Mouse (Mus musculus): ENCODE measurements at regions not wholly inside any gene's neighbourhood (a gene's known extent, or its start where the extent isn't known, plus 50 kb on each side); places are given as distances from the start of the nearest gene placed in this dataset.
A peak's percentile ranks its signal among the peaks of the same experiment; 100 is the strongest.

DNA sequence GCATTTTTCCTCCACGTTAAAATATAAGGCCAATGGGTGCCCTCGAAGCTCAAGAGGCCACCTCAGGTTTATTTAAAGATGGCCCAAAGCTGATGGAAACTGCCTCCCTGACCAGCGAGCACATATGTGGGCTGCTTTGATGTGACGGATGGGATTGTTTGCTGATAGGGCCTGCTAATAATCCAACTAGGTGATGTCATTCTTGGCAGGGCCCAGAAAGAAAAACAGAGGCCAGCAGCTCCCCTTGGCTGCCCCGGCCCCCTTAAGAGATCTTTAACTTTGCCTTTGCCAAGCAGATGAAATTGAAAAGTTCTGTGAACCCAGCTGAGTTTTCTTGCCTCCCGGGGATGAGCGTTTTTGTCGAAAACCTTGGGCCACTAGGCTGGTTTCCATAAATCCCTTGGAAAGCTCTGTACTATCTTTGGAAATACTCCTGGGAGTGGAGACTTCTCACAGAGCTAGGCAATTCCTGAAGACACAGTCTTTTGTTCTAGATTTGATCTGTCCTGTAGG, 83.8 kb downstream of the Gm10260 start:
- WGBS = 72% methylated on average over 8 of the region's 8 CpGs
- H3K4me1 ChIP-seq = peaks cover 7% of the 10 kb centered on the region

DNA sequence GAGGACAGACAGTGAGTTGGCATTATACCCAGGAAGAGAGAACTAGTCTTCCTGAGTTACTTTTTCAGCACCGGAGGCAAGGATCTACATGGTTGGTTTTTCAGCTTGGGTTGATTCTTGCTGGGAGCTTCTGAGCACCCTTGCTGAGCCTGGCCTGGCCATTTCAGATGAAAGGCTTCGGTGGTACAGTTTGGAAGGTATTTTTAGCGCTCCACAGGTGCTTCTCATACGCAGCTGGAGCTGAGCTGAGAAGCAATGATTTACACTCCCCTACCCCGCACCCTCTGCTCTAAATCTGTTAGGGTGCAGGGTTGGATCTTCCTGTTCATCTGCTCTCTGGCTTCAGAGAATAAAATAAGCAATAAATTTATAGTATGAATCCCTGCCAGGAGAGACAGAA, 87.3 kb downstream of the Gm10260 start:
- Histone ChIP-seq H3K27me3 (no peaks in the 10 kb centered on the region), H3K9me3 (no peaks in the 10 kb centered on the region), H3K36me3 (no peaks in the 10 kb centered on the region), H3K4me3 (no peak overlapping the region), H3K4me1 (peaks cover 20% of the 10 kb centered on the region), H3K27ac (replicated peaks) (no peak overlapping the region), H3K4me2 (replicated peaks) (no peak overlapping the region), H3K9ac (replicated peaks) (no peak overlapping the region)
- no peak for ATAC-seq (ENCODE audit: low FRiP score, low read depth)
- 81% methylated on average over 5 of the region's 5 CpGs for WGBS

More for the DNA sequence above, 83.8 kb downstream of the Gm10260 start:
- H3K4me3 ChIP-seq = no peak overlapping the region
- H3K27ac ChIP-seq (replicated peaks) = no peak overlapping the region
- ATAC-seq (ENCODE audit: low FRiP score, low read depth) = no peak
- no peak overlapping the region for H3K4me2 ChIP-seq (replicated peaks)
- H3K9ac ChIP-seq (replicated peaks) = no peak overlapping the region
- no peaks in the 10 kb centered on the region for H3K36me3 ChIP-seq
- no peaks in the 10 kb centered on the region for H3K27me3 ChIP-seq
- H3K9me3 ChIP-seq = no peaks in the 10 kb centered on the region

DNA sequence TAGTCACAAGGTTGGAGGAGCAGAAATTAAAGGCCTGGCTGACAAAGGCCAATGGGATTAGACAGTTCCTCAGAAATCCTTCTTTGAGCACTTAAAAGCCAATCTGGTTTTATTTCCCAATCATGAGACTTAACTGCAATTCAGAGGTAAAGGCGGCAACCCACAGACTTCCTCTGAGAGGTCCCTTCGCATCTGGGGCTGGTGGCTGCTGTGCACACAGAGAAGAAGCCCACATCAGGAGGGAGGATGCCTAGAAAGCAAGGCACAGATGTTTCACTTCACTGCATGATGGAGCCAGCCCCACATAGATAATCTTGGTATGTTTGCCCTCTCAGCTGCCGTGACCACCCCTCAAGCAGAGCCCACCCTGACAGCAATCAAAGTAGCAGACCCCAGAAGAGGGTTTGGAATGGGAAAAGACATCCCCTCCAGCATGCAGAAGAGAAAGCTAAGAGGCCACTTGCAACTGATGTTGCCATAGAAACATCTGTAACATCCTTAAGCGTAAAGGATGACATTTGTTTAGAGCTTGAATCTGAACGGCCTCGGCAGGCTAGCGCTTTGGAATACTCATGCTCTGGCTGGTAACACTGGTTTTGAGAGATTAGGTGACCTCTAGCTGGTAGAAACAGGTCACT, 88.3 kb downstream of the Gm10260 start:
- H3K36me3 ChIP-seq = no peaks in the 10 kb centered on the region
- 0 out of 2 replicates have a peak overlapping the region, but pooled peaks have one; percentile 10 for H3K27ac ChIP-seq (replicated peaks)
- no peak overlapping the region for H3K9ac ChIP-seq (replicated peaks)
- 35% methylated on average over 7 of the region's 7 CpGs for WGBS
- H3K27me3 ChIP-seq = no peaks in the 10 kb centered on the region
- H3K4me1 ChIP-seq = peaks cover 20% of the 10 kb centered on the region
- ATAC-seq (ENCODE audit: low FRiP score, low read depth) = no peak
- no peak overlapping the region for H3K4me2 ChIP-seq (replicated peaks)
- H3K9me3 ChIP-seq = no peaks in the 10 kb centered on the region
- no peak overlapping the region for H3K4me3 ChIP-seq

DNA sequence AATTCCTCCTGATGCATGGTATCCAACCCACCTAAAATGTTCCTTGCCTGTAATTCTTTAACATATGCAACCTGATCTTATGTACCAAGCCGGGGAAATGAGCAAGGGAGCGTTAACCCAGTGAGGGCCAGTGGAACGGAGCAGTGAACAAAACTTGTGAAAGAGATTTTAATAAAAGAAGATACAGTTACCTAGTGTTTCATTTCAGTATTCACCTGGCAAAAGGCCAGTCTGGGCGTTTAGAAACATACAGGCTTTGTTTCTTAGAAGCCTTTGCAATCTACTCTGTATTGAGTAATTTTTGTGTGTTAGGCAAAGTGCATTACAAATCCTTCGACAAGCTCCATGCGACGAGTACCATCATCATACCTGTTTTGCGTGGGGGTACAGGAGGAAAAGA, 91.1 kb downstream of the Gm10260 start:
- H3K4me1 ChIP-seq = peaks cover 20% of the 10 kb centered on the region
- no peak overlapping the region for H3K27ac ChIP-seq (replicated peaks)
- no peaks in the 10 kb centered on the region for H3K9me3 ChIP-seq
- no peaks in the 10 kb centered on the region for H3K36me3 ChIP-seq
- no peak overlapping the region for H3K4me3 ChIP-seq
- no peaks in the 10 kb centered on the region for H3K27me3 ChIP-seq
- H3K9ac ChIP-seq (replicated peaks) = no peak overlapping the region
- no peak overlapping the region for H3K4me2 ChIP-seq (replicated peaks)
- WGBS = 86% methylated on average over 8 of the region's 8 CpGs
- no peak for ATAC-seq (ENCODE audit: low FRiP score, low read depth)

DNA sequence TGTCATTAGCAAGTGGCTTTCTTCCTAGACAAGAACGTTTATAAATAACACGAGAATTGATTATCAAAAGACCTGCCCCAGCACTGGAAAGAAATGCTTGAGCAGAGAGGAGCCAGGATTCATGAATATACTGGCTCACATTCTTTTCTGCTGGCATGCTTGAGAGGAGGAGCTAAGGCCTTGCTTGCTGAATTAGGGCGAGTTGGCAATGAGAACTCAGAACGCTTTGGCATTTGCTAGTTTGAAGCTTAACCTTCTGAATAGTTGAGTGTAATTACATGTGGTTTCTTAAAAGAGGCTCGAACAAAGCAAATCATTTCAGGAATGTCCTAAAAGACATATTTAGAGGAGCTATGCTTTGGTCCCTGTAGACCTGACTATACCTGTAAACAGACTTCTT, 91.5 kb downstream of the Gm10260 start:
- H3K27me3 ChIP-seq = no peaks in the 10 kb centered on the region
- no peak overlapping the region for H3K4me2 ChIP-seq (replicated peaks)
- H3K9ac ChIP-seq (replicated peaks) = no peak overlapping the region
- 47% methylated on average over 5 of the region's 5 CpGs for WGBS
- H3K4me1 ChIP-seq = peaks cover 20% of the 10 kb centered on the region
- no peaks in the 10 kb centered on the region for H3K36me3 ChIP-seq
- no peaks in the 10 kb centered on the region for H3K9me3 ChIP-seq
- H3K27ac ChIP-seq (replicated peaks) = no peak overlapping the region
- no peak overlapping the region for H3K4me3 ChIP-seq
- no peak for ATAC-seq (ENCODE audit: low FRiP score, low read depth)

DNA sequence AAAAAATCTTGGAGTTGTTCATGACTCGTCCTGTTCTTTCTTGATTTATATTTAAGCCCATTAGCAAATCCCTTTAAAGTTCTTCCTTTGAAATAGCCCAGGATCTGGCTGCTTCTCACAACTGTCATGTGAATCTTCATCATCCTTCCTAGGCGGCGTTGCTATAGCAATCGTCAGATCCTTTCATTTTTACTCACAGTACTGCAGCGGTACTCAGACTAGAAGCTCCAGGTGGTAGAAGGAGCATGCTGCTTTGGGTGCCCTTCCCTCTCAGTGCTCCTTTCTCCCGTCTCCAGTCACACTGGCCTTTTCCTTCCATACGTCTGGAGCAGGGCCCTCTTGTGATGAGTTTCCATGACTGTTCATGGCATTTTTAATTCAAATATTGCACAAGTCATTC, 93.1 kb downstream of the Gm10260 start:
- WGBS = 82% methylated on average over 7 of the region's 7 CpGs

DNA sequence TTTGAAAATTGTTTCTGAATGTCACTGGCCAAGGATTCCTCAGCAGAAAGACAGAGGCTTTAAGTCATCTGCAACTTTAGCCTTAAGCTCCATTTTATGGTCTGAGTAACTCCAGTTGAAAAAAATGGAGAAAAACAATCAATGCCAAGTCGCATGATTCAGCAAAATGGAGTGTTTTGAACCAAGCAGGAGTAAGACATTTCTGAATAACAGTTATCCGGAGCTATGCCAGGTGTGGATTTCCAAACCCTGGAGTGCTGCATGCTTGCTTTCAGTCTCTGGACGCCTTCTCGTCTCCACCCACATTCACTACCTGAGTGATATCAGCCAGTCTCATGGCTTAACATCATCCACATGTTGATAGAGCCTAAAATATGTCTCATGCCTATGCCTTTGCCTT, 93.7 kb downstream of the Gm10260 start:
- Histone ChIP-seq H3K27me3 (no peaks in the 10 kb centered on the region), H3K36me3 (no peaks in the 10 kb centered on the region), H3K4me3 (no peak overlapping the region), H3K9me3 (no peaks in the 10 kb centered on the region), H3K27ac (replicated peaks) (no peak overlapping the region), H3K4me2 (replicated peaks) (no peak overlapping the region), H3K4me1 (peaks cover 14% of the 10 kb centered on the region), H3K9ac (replicated peaks) (no peak overlapping the region)
- whole genome bisulfite sequencing = 93% methylated on average over 4 of the region's 4 CpGs
- no peak for ATAC-seq (ENCODE audit: low FRiP score, low read depth)

More for the DNA sequence above, 93.1 kb downstream of the Gm10260 start:
- H3K4me2 ChIP-seq (replicated peaks) = no peak overlapping the region
- no peak overlapping the region for H3K4me3 ChIP-seq
- no peaks in the 10 kb centered on the region for H3K27me3 ChIP-seq
- H3K36me3 ChIP-seq = no peaks in the 10 kb centered on the region
- no peaks in the 10 kb centered on the region for H3K9me3 ChIP-seq
- H3K9ac ChIP-seq (replicated peaks) = no peak overlapping the region
- no peak overlapping the region for H3K27ac ChIP-seq (replicated peaks)
- no peak for ATAC-seq (ENCODE audit: low FRiP score, low read depth)
- peaks cover 19% of the 10 kb centered on the region for H3K4me1 ChIP-seq

DNA sequence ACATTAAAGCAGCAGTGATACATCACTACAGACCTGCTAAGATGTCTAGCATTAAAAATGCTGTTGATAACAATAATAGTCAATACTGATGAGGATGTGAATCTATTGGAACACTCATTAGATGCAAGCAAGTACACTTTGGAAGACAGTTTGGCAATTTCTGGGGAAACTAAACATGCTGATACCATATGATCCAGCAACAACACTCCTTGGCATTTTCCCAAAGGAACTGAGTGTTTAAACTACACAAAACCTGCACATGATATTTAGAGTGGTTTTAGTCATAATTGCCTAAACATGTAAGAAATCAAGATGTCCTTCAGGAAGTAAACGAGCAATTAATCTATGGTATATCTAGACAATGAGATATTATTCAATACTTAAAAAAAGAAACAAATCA, 95.2 kb downstream of the Gm10260 start:
- H3K27ac ChIP-seq (replicated peaks) = no peak overlapping the region
- no peak for ATAC-seq (ENCODE audit: low FRiP score, low read depth)
- no peaks in the 10 kb centered on the region for H3K27me3 ChIP-seq
- no peak overlapping the region for H3K4me3 ChIP-seq
- no peak overlapping the region for H3K4me2 ChIP-seq (replicated peaks)
- WGBS = 94% methylated on average over 1 of the region's 1 CpGs
- H3K4me1 ChIP-seq = peaks cover 16% of the 10 kb centered on the region
- no peaks in the 10 kb centered on the region for H3K9me3 ChIP-seq
- no peaks in the 10 kb centered on the region for H3K36me3 ChIP-seq
- no peak overlapping the region for H3K9ac ChIP-seq (replicated peaks)

DNA sequence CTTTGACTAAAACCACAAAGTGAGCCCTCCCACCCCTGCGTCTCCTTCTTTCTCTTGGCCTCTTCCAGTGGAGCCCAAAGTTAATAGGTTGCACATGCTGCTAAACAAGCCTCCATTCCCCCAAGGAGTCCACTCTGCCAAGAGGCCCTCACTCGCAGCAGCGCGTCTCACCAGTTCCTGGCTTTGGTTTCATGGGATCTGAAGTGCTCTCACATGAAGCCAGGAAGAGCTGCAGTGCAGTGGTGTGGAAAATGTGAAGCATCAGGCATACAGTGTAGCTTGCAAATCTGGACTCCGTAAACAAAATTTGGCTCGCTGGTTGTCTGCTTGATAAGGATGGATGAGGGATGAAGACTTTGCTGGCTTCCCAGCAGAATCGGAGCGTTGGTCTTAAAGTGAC, 97.7 kb downstream of the Gm10260 start:
- Histone ChIP-seq H3K4me1 (0 out of 2 replicates have a peak, but pooled peaks cover 3% of the 10 kb centered on the region), H3K27ac (replicated peaks) (no peak overlapping the region), H3K36me3 (no peaks in the 10 kb centered on the region), H3K9ac (replicated peaks) (no peak overlapping the region), H3K4me2 (replicated peaks) (no peak overlapping the region), H3K27me3 (no peaks in the 10 kb centered on the region), H3K9me3 (no peaks in the 10 kb centered on the region), H3K4me3 (no peak overlapping the region)
- WGBS = 71% methylated on average over 8 of the region's 8 CpGs
- ATAC-seq (ENCODE audit: low FRiP score, low read depth) = no peak

DNA sequence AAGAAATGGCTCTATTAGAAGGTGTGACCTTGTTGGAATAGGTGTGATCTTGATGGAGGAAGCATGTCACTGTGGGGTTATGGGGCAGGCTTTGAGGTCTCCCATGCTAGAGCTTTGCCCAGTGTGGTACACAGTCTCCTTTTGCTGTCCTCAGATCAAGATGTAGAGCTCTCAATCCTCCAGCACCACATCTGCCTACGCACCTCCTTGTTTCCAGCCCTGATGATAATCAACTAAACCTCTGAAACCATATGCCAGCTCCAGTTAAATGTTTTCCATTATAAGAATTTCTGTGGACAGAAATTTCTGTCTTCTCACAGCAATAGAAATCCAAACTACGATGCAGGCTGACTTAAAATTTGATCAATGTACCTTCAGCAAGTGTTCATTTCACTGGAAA, 103.8 kb downstream of the Gm10260 start:
- Histone ChIP-seq H3K4me2 (replicated peaks) (no peak overlapping the region), H3K27me3 (no peaks in the 10 kb centered on the region), H3K36me3 (no peaks in the 10 kb centered on the region), H3K27ac (replicated peaks) (no peak overlapping the region), H3K9me3 (no peaks in the 10 kb centered on the region), H3K4me3 (no peak overlapping the region), H3K9ac (replicated peaks) (no peak overlapping the region), H3K4me1 (peaks cover 9% of the 10 kb centered on the region; the same call in 1 of the 2 replicates)
- no peak for ATAC-seq (ENCODE audit: low FRiP score, low read depth)
- WGBS = 96% methylated on average over 2 of the region's 2 CpGs

DNA sequence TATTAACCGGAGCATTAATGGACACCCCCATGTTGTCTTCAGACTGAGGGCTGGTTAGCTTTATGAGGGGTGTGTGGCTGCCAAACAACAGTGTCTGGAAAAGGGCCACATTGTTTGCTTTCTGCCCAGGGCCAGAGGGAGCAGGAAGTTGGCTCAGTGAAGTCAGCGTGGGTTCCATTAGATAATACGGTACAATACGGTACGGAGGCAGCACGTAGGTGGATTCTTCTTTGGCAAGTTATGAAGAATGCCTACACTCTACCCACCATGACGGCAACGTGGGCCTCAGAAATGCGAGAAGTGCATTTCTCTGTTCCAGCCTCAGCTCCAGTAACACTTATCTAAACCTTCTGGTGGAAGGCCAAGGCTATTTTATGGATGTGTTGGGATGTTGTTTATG, 108.2 kb downstream of the Gm10260 start:
- 93% methylated on average over 9 of the region's 9 CpGs for WGBS
- H3K27ac ChIP-seq (replicated peaks) = no peak overlapping the region

DNA sequence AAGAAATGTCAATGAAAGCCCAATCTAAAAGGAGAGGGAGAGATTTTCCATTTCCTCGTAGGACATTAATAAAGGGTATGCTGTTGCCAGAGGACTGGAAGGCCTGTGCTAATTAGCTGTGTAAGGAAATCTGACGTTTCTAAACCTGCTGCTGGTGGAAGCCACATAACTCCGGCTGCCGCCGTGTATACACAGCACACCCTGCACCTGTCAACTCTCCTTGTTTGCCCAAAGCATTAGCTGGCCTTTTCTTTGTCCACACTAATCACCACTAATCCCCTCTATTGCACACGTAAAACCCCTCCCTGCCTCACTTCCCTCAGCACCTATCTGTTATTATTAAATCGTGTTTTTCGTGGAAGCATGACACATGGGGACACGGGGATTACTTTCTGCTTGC, 108.7 kb downstream of the Gm10260 start:
- Histone ChIP-seq H3K4me2 (replicated peaks) (no peak overlapping the region), H3K4me3 (no peak overlapping the region), H3K9me3 (no peaks in the 10 kb centered on the region), H3K36me3 (no peaks in the 10 kb centered on the region), H3K9ac (replicated peaks) (no peak overlapping the region), H3K4me1 (peaks cover 6% of the 10 kb centered on the region; the same call in 1 of the 2 replicates), H3K27ac (replicated peaks) (no peak overlapping the region), H3K27me3 (no peaks in the 10 kb centered on the region)
- 41% methylated on average over 9 of the region's 9 CpGs for WGBS
- no peak for ATAC-seq (ENCODE audit: low FRiP score, low read depth)

More for the DNA sequence above, 108.2 kb downstream of the Gm10260 start:
- H3K4me2 ChIP-seq (replicated peaks) = no peak overlapping the region
- peaks cover 6% of the 10 kb centered on the region; the same call in 1 of the 2 replicates for H3K4me1 ChIP-seq
- no peaks in the 10 kb centered on the region for H3K9me3 ChIP-seq
- H3K27me3 ChIP-seq = no peaks in the 10 kb centered on the region
- no peak overlapping the region for H3K4me3 ChIP-seq
- no peak for ATAC-seq (ENCODE audit: low FRiP score, low read depth)
- H3K9ac ChIP-seq (replicated peaks) = no peak overlapping the region
- H3K36me3 ChIP-seq = no peaks in the 10 kb centered on the region

DNA sequence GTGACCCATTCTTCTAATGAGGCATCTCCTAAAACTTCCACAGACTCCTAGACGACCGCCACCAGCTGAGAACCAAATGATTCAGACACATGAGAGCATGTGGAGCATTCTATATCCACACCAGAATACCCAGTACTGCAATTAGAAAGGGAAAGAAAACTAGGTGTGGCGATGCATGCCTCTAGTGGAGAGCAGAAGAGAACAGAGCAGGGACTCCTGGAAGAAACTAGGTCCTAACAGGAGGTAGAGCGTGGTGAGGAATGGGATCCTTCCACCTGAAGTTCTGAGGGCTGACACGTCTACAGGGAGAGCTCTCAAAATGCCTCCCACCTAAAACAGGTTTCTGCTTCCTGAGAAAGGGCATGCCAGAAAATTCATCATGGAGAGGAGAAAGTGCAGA, 109.3 kb downstream of the Gm10260 start:
- Histone ChIP-seq H3K9ac (replicated peaks) (no peak overlapping the region), H3K9me3 (no peaks in the 10 kb centered on the region), H3K4me3 (no peak overlapping the region), H3K4me2 (replicated peaks) (no peak overlapping the region), H3K27ac (replicated peaks) (no peak overlapping the region), H3K4me1 (peaks cover 6% of the 10 kb centered on the region; the same call in 1 of the 2 replicates), H3K36me3 (no peaks in the 10 kb centered on the region), H3K27me3 (no peaks in the 10 kb centered on the region)
- ATAC-seq (ENCODE audit: low FRiP score, low read depth) = no peak
- WGBS = 91% methylated on average over 5 of the region's 5 CpGs
